Mouse (Mus musculus): ENCODE measurements around the gene St6gal1. TPM values are rescaled to one million over a fixed set of nuclear protein-coding genes. Genes with fewer than 3 reads are reported as not detected.

Gene St6gal1
- total RNA-seq, 1 experiment: 7.2 TPM

GRCm38 (mm10) chr16:23287312-23288040 lies 62.9 kb downstream of the St6gal1 start:
- Histone ChIP-seq H3K4me1 (ENCODE audit: control insufficient read depth in 2 of 2, insufficient read depth in 2 of 2, low read length in 2 of 2, poor library complexity in 1 of 2) (peaks cover 0 to 4% of the 10 kb centered on the region in 2 experiments; a peak in 1 of 4 replicates), H3K27ac (ENCODE audit: insufficient read depth, low read depth, low read length, poor library complexity, severe bottlenecking) (no peak overlapping the region), H3K36me3 (ENCODE audit: control insufficient read depth, insufficient read depth, low read length, poor library complexity, severe bottlenecking) (no peaks in the 10 kb centered on the region), H3K9me3 (ENCODE audit: control insufficient read depth, insufficient read depth, low read depth, low read length) (no peaks in the 10 kb centered on the region), H3K4me3 (ENCODE audit: insufficient read depth in 1 of 2, low read depth in 1 of 2, low read length in 2 of 2, poor library complexity in 1 of 2, severe bottlenecking in 1 of 2) (no peak overlapping the region), H3K9ac (ENCODE audit: insufficient read depth, low read depth, low read length, poor library complexity, severe bottlenecking) (no peak overlapping the region)
- no peak for DNase-seq (ENCODE audit: low read depth, low spot score)
- in situ Hi-C loops (cut with MboI; ENCODE audit: low sequenced_read_pairs in 2 of 2, unreplicated experiment in 2 of 2): no loop called here
- TF ChIP-seq ZNF384 (IDR thresholded peaks at IDR 0.05; ENCODE audit: low read depth, low read length) (no peak), ZC3H11A (IDR thresholded peaks at IDR 0.05; ENCODE audit: borderline replicate concordance, low read depth, low read length) (no peak), MAFK (IDR thresholded peaks at IDR 0.05; ENCODE audit: insufficient read depth, low read depth, low read length) (no peak), CHD2 (IDR thresholded peaks at IDR 0.05; ENCODE audit: low read depth, low read length) (no peak), HCFC1 (IDR thresholded peaks at IDR 0.05; ENCODE audit: borderline replicate concordance, insufficient read depth, low read length) (no peak)

- no peak overlapping the region for H3K27ac ChIP-seq (ENCODE audit: insufficient read depth, low read depth, low read length, poor library complexity, severe bottlenecking)
- no peaks in the 10 kb centered on the region for H3K36me3 ChIP-seq (ENCODE audit: control insufficient read depth, insufficient read depth, low read length, poor library complexity, severe bottlenecking)
- peaks cover 0 to 4% of the 10 kb centered on the region in 2 experiments; a peak in 1 of 4 replicates for H3K4me1 ChIP-seq (ENCODE audit: control insufficient read depth in 2 of 2, insufficient read depth in 2 of 2, low read length in 2 of 2, poor library complexity in 1 of 2)
- no peak overlapping the region for H3K9ac ChIP-seq (ENCODE audit: insufficient read depth, low read depth, low read length, poor library complexity, severe bottlenecking)
- no peaks in the 10 kb centered on the region for H3K9me3 ChIP-seq (ENCODE audit: control insufficient read depth, insufficient read depth, low read depth, low read length)
- TF ChIP-seq ZNF384 (IDR thresholded peaks at IDR 0.05; ENCODE audit: low read depth, low read length): no peak
- no peak for TF ChIP-seq CHD2 (IDR thresholded peaks at IDR 0.05; ENCODE audit: low read depth, low read length)
- TF ChIP-seq HCFC1 (IDR thresholded peaks at IDR 0.05; ENCODE audit: borderline replicate concordance, insufficient read depth, low read length): no peak
- no peak for TF ChIP-seq ZC3H11A (IDR thresholded peaks at IDR 0.05; ENCODE audit: borderline replicate concordance, low read depth, low read length)
- no peak for TF ChIP-seq MAFK (IDR thresholded peaks at IDR 0.05; ENCODE audit: insufficient read depth, low read depth, low read length)
- H3K4me3 ChIP-seq (ENCODE audit: insufficient read depth in 1 of 2, low read depth in 1 of 2, low read length in 2 of 2, poor library complexity in 1 of 2, severe bottlenecking in 1 of 2): no peak overlapping the region
- in situ Hi-C loops (cut with MboI; ENCODE audit: low sequenced_read_pairs in 2 of 2, unreplicated experiment in 2 of 2): no loop called here
- no peak for DNase-seq (ENCODE audit: low read depth, low spot score)
These were observed 63.6 kb downstream of the St6gal1 start for GRCm38 (mm10) chr16:23288103-23288502.

- DNase-seq (ENCODE audit: low read depth, low spot score): no peak
- TF ChIP-seq CHD2 (IDR thresholded peaks at IDR 0.05; ENCODE audit: low read depth, low read length) (no peak), MAFK (IDR thresholded peaks at IDR 0.05; ENCODE audit: insufficient read depth, low read depth, low read length) (no peak), ZC3H11A (IDR thresholded peaks at IDR 0.05; ENCODE audit: borderline replicate concordance, low read depth, low read length) (no peak), HCFC1 (IDR thresholded peaks at IDR 0.05; ENCODE audit: borderline replicate concordance, insufficient read depth, low read length) (no peak), ZNF384 (IDR thresholded peaks at IDR 0.05; ENCODE audit: low read depth, low read length) (no peak)
- Histone ChIP-seq H3K36me3 (ENCODE audit: control insufficient read depth, insufficient read depth, low read length, poor library complexity, severe bottlenecking) (no peaks in the 10 kb centered on the region), H3K9me3 (ENCODE audit: control insufficient read depth, insufficient read depth, low read depth, low read length) (no peaks in the 10 kb centered on the region), H3K4me1 (ENCODE audit: control insufficient read depth in 2 of 2, insufficient read depth in 2 of 2, low read length in 2 of 2, poor library complexity in 1 of 2) (peaks cover 0 to 4% of the 10 kb centered on the region in 2 experiments; a peak in 1 of 4 replicates), H3K9ac (ENCODE audit: insufficient read depth, low read depth, low read length, poor library complexity, severe bottlenecking) (no peak overlapping the region), H3K27ac (ENCODE audit: insufficient read depth, low read depth, low read length, poor library complexity, severe bottlenecking) (no peak overlapping the region), H3K4me3 (ENCODE audit: insufficient read depth in 1 of 2, low read depth in 1 of 2, low read length in 2 of 2, poor library complexity in 1 of 2, severe bottlenecking in 1 of 2) (no peak overlapping the region)
- in situ Hi-C loops (cut with MboI; ENCODE audit: low sequenced_read_pairs in 2 of 2, unreplicated experiment in 2 of 2): no loop called here
These were observed 64.9 kb downstream of the St6gal1 start for GRCm38 (mm10) chr16:23289424-23289823.

- Histone ChIP-seq H3K27ac (ENCODE audit: insufficient read depth, low read depth, low read length, poor library complexity, severe bottlenecking) (no peak overlapping the region), H3K9ac (ENCODE audit: insufficient read depth, low read depth, low read length, poor library complexity, severe bottlenecking) (no peak overlapping the region), H3K4me1 (ENCODE audit: control insufficient read depth in 2 of 2, insufficient read depth in 2 of 2, low read length in 2 of 2, poor library complexity in 1 of 2) (peaks cover 0 to 4% of the 10 kb centered on the region in 2 experiments; a peak in 1 of 4 replicates), H3K36me3 (ENCODE audit: control insufficient read depth, insufficient read depth, low read length, poor library complexity, severe bottlenecking) (no peaks in the 10 kb centered on the region), H3K9me3 (ENCODE audit: control insufficient read depth, insufficient read depth, low read depth, low read length) (no peaks in the 10 kb centered on the region), H3K4me3 (ENCODE audit: insufficient read depth in 1 of 2, low read depth in 1 of 2, low read length in 2 of 2, poor library complexity in 1 of 2, severe bottlenecking in 1 of 2) (no peak overlapping the region)
- in situ Hi-C loops (cut with MboI; ENCODE audit: low sequenced_read_pairs in 2 of 2, unreplicated experiment in 2 of 2): no loop called here
- DNase-seq (ENCODE audit: low read depth, low spot score): no peak
- TF ChIP-seq CHD2 (IDR thresholded peaks at IDR 0.05; ENCODE audit: low read depth, low read length) (no peak), MAFK (IDR thresholded peaks at IDR 0.05; ENCODE audit: insufficient read depth, low read depth, low read length) (no peak), ZNF384 (IDR thresholded peaks at IDR 0.05; ENCODE audit: low read depth, low read length) (no peak), HCFC1 (IDR thresholded peaks at IDR 0.05; ENCODE audit: borderline replicate concordance, insufficient read depth, low read length) (no peak), ZC3H11A (IDR thresholded peaks at IDR 0.05; ENCODE audit: borderline replicate concordance, low read depth, low read length) (no peak)
These were observed 65.6 kb downstream of the St6gal1 start for GRCm38 (mm10) chr16:23290171-23290570.
